ENCODE assay signal across 7 mouse cellular contexts in genomic region chr6:95484183-95484818, GRCm38 (mm10).
DNase-seq lines count a peak whose midpoint lies in the region; ATAC-seq and TF ChIP-seq lines count a peak whose summit lies in the region.

No protein-coding gene starts in this region.

- TF ChIP-seq CTCF in CH12.LX (conservative IDR thresholded peaks at IDR 0.05 in 1 of 2, IDR thresholded peaks at IDR 0.05 in 1 of 2; ENCODE audit: low read depth in 2 of 2, low read length in 2 of 2): peak in 1 of 2 experiments; percentile 66; a peak in 2 of 4 replicates
- TF ChIP-seq CTCF in layer of hippocampus, adult 2 months (conservative IDR thresholded peaks at IDR 0.05): peak; percentile 94

- peaks cover 7% of the 10 kb centered on the region for H3K9me3 ChIP-seq in CH12.LX (replicated peaks; ENCODE audit: low read length)
- H3K9me3 ChIP-seq in embryonic facial prominence, embryonic 14.5 days (ENCODE audit: control insufficient read depth, low read length): 0 out of 2 replicates have a peak, but pooled peaks cover 2% of the 10 kb centered on the region
- H3K9me3 ChIP-seq in hindbrain, embryonic 11.5 days (ENCODE audit: control insufficient read depth, low read length): no peaks in the 10 kb centered on the region

- no peaks in the 10 kb centered on the region for H3K79me2 ChIP-seq in CH12.LX (replicated peaks; ENCODE audit: control insufficient read depth, extremely low read depth, insufficient read depth, poor library complexity, severe bottlenecking)

- in situ Hi-C loops in CH12.LX (cut with MboI; ENCODE audit: low pct_ligation_motif_present, low pct_unique_long_range_greater_than_20kb, low sequenced_read_pairs): no loop called here

- peak; percentile 60; the same call in 1 of the 2 replicates for ATAC-seq in embryonic facial prominence, embryonic 14.5 days (ENCODE audit: low read depth)
- peak; percentile 75 for ATAC-seq in hindbrain, embryonic 11.5 days (ENCODE audit: low FRiP score)
- peak; percentile 81 for ATAC-seq in megakaryocyte-erythroid progenitor cell, adult 5-6 weeks (replicated peaks; ENCODE audit: low FRiP score, low TSS enrichment, poor library complexity, severe bottlenecking)

- H3K4me2 ChIP-seq in CH12.LX (ENCODE audit: insufficient read depth, low read depth, poor library complexity, severe bottlenecking): no peak overlapping the region
- H3K4me2 ChIP-seq in embryonic facial prominence, embryonic 14.5 days (ENCODE audit: low read depth, low read length): no peak overlapping the region
- H3K4me2 ChIP-seq in hindbrain, embryonic 11.5 days (replicated peaks; ENCODE audit: low read depth, low read length): no peak overlapping the region

- DNase-seq in CH12.LX (ENCODE audit: extremely low read depth) (peak; percentile 27), ZHBTc4 (ENCODE audit: low read depth, low spot score) (peak; percentile 47)
- peak; percentile 70 for DNase-seq in embryonic facial prominence, embryonic 14.5 days (ENCODE audit: low spot score)
- DNase-seq in hindbrain, embryonic 11.5 days (ENCODE audit: low spot score): peak; percentile 71
- DNase-seq in layer of hippocampus, adult 2 months (ENCODE audit: low spot score in 2 of 2): peak; percentile 58 to 69
- DNase-seq in skeletal muscle tissue, adult 2 months (ENCODE audit: low read depth, low spot score): peak; percentile 12

- no peak for TF ChIP-seq EP300 in CH12.LX (IDR thresholded peaks at IDR 0.05; ENCODE audit: low read length)

- dilution Hi-C loops in CH12.LX (cut with MboI; ENCODE audit: extremely low pct_ligation_motif_present, extremely low pct_unique_long_range_greater_than_20kb, low sequenced_read_pairs): no loop called here

- H3K27ac ChIP-seq in CH12.LX (ENCODE audit: insufficient read depth, low read depth): no peak overlapping the region
- H3K27ac ChIP-seq in embryonic facial prominence, embryonic 14.5 days (replicated peaks; ENCODE audit: low read depth, low read length): no peak overlapping the region
- H3K27ac ChIP-seq in hindbrain, embryonic 11.5 days (ENCODE audit: low read depth, low read length): no peak overlapping the region
- no peak overlapping the region for H3K27ac ChIP-seq in layer of hippocampus, adult 2 months

- WGBS in embryonic facial prominence, embryonic 14.5 days: 49% methylated on average over 7 of the region's 7 CpGs
- 58% methylated on average over 7 of the region's 7 CpGs for WGBS in hindbrain, embryonic 11.5 days

- no peak overlapping the region for H3K9ac ChIP-seq in CH12.LX (ENCODE audit: insufficient read depth, low read depth)
- no peak overlapping the region for H3K9ac ChIP-seq in embryonic facial prominence, embryonic 14.5 days (ENCODE audit: low read depth, low read length)
- no peak overlapping the region for H3K9ac ChIP-seq in hindbrain, embryonic 11.5 days (ENCODE audit: low read depth, low read length)

- peak; percentile 74 for TF ChIP-seq RAD21 in CH12.LX (IDR thresholded peaks at IDR 0.05; ENCODE audit: low read depth, low read length)

- no peaks in the 10 kb centered on the region for H3K27me3 ChIP-seq in CH12.LX (replicated peaks)
- no peaks in the 10 kb centered on the region for H3K27me3 ChIP-seq in embryonic facial prominence, embryonic 14.5 days (replicated peaks; ENCODE audit: control insufficient read depth, insufficient read depth, low read length)
- H3K27me3 ChIP-seq in hindbrain, embryonic 11.5 days (ENCODE audit: control insufficient read depth, insufficient read depth, low read length): no peaks in the 10 kb centered on the region

- no peak for TF ChIP-seq POLR2A in CH12.LX (IDR thresholded peaks at IDR 0.05; ENCODE audit: low read depth, low read length)

- no peaks in the 10 kb centered on the region for H3K4me1 ChIP-seq in CH12.LX (ENCODE audit: control insufficient read depth in 1 of 2, insufficient read depth in 2 of 2)
- no peaks in the 10 kb centered on the region for H3K4me1 ChIP-seq in embryonic facial prominence, embryonic 14.5 days (ENCODE audit: control insufficient read depth, insufficient read depth, low read length)
- H3K4me1 ChIP-seq in hindbrain, embryonic 11.5 days (replicated peaks; ENCODE audit: control insufficient read depth, insufficient read depth, low read length): no peaks in the 10 kb centered on the region

- no peak overlapping the region for H3K4me3 ChIP-seq in CH12.LX (replicated peaks in 1 of 3; ENCODE audit: low read depth in 2 of 3, low read length in 2 of 3, poor library complexity in 1 of 3)
- H3K4me3 ChIP-seq in embryonic facial prominence, embryonic 14.5 days (ENCODE audit: low read depth, low read length): no peak overlapping the region
- no peak overlapping the region for H3K4me3 ChIP-seq in hindbrain, embryonic 11.5 days (ENCODE audit: low read depth, low read length)
- H3K4me3 ChIP-seq in layer of hippocampus, adult 2 months: no peak overlapping the region

- H3K36me3 ChIP-seq in CH12.LX (replicated peaks in 1 of 2; ENCODE audit: control insufficient read depth in 1 of 2, insufficient read depth in 1 of 2, low read length in 1 of 2): peaks cover 13 to 88% of the 10 kb centered on the region in 2 experiments
- H3K36me3 ChIP-seq in embryonic facial prominence, embryonic 14.5 days (ENCODE audit: control insufficient read depth, insufficient read depth, low read length): no peaks in the 10 kb centered on the region
- H3K36me3 ChIP-seq in hindbrain, embryonic 11.5 days (ENCODE audit: control insufficient read depth, insufficient read depth, low read length): no peaks in the 10 kb centered on the region

TF ChIP-seq in CH12.LX, 34 proteins besides CTCF, POLR2A, EP300 and RAD21:
- TF ChIP-seq SMC3 (IDR thresholded peaks at IDR 0.05; ENCODE audit: low read depth, low read length): peak; percentile 59
- no peak for TF ChIP-seq ZNF384 (IDR thresholded peaks at IDR 0.05; ENCODE audit: low read depth, low read length)

Comparison
In these comparisons a context has a peak if more than half of its experiments do, and no peak if none do; other contexts are left out.
1. DNase-seq: peak in every context shown above with its lines; median percentile 71 in hindbrain, embryonic 11.5 days; 70 in embryonic facial prominence, embryonic 14.5 days; 64 in layer of hippocampus, adult 2 months; 47 in ZHBTc4; 27 in CH12.LX; 12 in skeletal muscle tissue, adult 2 months.